Mouse (Mus musculus) spleen, embryonic (tissue): Measurements from ENCODE around the gene Ywhab.

Experiments used
- CTCF ChIA-PET: fragments of 350-600 bp; sonication (Branson Sonifier 250); formaldehyde crosslinking; loops from one replicate; lab custom pipeline; 2022; lab: Charles Lee

Gene Ywhab

GRCm38 (mm10) chr2:164007987-164008545 is 13.3 kb downstream of the Ywhab start:
- CTCF ChIA-PET, result interaction anchor here (0.6 kb wide), 2 partner anchors 85 to 1486 kb away, joined by 3 to 7 read pairs; no protein-coding TSS in a partner anchor

DNA sequence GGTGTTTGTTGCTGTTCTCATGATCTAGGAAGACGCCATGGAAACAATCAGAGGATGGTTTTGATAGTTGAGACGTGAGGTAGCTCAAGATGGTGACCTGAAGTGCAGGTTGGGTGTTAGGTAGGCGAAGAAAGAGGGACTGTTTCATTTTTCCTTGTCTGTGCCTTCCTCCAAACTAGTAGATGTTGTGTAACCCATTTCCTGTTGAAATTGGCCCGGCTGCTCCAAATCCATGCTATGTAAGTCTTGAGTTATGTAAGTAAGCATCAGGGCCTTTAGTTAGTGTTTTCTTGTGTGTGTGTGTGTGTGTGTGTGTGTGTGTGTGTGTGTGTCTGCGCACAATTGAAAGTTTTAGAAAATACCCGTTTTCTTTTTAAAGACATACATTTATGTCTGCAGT is 14.5 kb downstream of the Ywhab start:
- CTCF ChIA-PET, result no interaction called here

- CTCF ChIA-PET, result no interaction called here
Measured at GRCm38 (mm10) chr2:164010496-164010895, 15.7 kb downstream of the Ywhab start.

GRCm38 (mm10) chr2:164010944-164011343 is 16.2 kb downstream of the Ywhab start:
- CTCF ChIA-PET, result no interaction called here

DNA sequence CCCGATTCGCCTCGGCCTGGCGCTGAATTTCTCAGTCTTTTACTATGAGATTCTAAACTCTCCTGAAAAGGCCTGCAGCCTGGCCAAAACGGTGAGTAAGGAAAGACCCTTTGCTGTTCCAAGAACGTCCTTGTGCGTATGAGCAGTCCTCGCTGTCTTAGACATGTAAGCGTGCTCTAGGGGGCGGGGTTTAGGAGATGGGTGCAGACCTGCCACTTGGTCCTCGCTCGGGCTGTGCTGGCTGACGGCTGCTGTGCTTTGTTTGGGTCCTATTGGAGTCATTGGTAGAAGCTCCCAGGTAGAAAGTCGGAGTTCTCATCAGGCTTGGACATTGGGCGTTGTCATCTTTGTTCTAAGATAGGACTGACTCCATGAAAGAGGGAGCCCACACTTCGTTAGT is 20.5 kb downstream of the Ywhab start:
- CTCF ChIA-PET, result no interaction called here

GRCm38 (mm10) chr2:164018910-164019309 is 24.1 kb downstream of the Ywhab start:
- CTCF ChIA-PET, result no interaction called here

GRCm38 (mm10) chr2:164019943-164020342 is 25.2 kb downstream of the Ywhab start:
- CTCF ChIA-PET, result no interaction called here

DNA sequence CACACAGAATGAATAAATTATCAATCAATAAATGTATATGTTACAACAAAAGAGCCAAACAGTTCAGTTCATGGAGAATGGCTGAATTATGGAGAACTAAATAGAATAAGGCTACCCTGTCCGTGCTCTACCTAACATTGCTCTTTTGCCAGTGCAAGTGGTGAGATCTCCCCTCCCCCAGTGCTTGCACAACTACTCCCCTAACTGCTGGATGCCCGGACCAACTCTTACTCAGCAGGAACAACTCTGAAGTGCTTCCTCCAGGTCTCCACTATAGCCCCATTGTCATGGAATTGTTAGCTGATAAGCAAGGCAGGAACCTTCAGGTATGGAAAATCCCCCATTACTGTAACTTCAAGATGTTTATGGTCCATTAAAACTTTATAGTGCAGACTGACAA is 27.3 kb downstream of the Ywhab start:
- CTCF ChIA-PET, result no interaction called here

DNA sequence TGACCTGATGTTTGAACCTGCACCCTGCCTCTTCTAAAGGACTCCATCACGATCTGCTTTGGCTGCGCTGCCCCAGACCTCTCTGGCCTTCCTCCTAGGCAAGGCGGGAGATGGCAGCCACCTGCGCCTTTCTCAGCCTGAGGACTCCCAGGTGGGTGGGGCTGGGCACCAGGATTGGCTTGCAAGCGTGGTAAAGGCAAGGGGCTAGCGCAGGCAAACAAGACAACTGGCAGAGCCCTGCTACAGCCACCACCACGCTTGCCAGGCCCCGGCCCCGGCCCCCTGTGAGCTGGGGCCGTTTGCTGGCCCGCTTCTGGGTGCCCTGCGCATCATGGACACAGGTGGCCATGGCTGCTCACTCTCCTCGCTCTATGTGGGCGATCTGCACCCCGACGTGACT is 30.4 kb downstream of the Ywhab start, which contains the start of gene Pabpc1l:
Gene Pabpc1l (plus strand): TSS at position 301 of the 400 bp plus-strand sequence.
- CTCF ChIA-PET, result no interaction called here

DNA sequence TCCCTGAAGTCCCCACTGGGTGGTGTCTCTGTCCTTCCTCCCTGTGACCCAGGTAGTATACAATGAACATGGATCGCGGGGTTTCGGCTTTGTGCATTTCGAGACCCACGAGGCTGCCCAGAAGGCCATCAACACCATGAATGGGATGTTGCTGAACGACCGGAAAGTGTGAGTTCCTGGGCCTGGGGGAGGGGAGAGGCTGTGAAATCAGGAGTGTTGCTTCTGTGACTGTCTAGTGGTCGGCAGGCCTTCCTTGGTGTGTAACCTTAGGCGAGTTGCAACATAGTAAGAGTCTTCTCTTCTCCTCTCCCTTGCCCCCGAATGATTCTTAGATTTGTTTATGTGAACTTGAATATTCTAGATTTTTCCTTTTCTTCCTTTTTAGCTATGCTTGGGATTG is 36.4 kb downstream of the Ywhab start:
- CTCF ChIA-PET, result no interaction called here

- CTCF ChIA-PET, result no interaction called here
Measured at GRCm38 (mm10) chr2:164032973-164033372, 38.2 kb downstream of the Ywhab start.

GRCm38 (mm10) chr2:164036520-164037019 is 41.8 kb downstream of the Ywhab start:
- CTCF ChIA-PET, result interaction anchor here (0.8 kb wide), 1 partner anchor 27 kb away, joined by 3 read pairs; no protein-coding TSS in a partner anchor

DNA sequence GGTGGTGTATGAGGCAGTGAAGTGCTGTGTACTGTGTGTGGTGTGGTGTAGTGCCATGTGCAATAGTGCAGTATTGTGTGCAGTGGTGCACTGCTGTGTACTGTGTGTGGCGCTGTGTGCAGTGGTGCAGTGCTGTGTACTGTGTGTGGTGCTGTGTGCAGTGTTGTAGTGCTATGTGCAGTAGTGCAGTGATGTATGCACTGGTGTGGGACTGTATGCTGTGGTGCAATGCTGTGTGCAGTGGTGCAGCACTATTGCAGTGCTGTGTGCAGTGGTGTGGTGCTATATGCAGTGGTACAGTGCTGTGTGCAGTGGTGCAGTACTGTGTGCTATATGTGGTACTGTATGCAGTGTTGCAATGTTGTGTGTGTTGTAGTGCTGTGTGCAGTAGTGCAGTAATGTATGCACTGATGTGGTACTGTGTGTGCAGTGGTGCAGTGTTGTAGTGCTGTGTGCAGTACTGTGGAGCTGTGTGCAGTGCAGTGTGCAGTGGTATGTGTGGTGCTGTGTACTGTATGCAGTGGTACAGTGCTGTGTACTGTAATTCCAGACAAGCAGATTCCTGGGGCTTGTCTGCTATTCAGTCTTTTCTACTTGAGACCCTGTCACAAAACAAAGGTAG is 43.8 kb downstream of the Ywhab start:
- CTCF ChIA-PET, result no interaction called here

GRCm38 (mm10) chr2:164040949-164041348 is 46.2 kb downstream of the Ywhab start:
- CTCF ChIA-PET, result no interaction called here

- CTCF ChIA-PET, result no interaction called here
Measured at GRCm38 (mm10) chr2:164041523-164041922, 46.8 kb downstream of the Ywhab start.

GRCm38 (mm10) chr2:164047197-164047690 is 52.5 kb downstream of the Ywhab start:
- CTCF ChIA-PET, result interaction anchor here (0.5 kb wide), 1 partner anchor 44 kb away, joined by 4 read pairs; no protein-coding TSS in a partner anchor

DNA sequence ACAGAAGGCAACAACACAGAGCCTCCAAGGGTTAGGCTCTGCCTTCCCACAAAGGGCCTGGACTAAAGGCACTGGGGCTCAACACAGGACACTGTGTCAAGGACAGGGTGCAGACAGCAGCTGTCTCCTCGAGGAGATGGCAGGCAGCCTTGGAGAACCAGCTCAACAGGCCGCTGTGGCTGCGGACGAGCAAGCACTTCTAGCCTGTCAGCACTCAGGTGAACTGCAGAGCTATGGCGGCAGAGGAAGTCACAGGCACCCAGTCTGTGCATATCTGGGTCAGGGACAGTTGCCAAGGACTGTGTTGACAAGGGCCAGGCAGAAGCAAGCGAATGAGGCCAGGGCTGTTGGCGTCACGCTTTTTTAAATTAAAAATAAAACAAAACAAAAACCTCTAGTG is 59.0 kb downstream of the Ywhab start:
- CTCF ChIA-PET, result interaction anchor here (0.6 kb wide), 1 partner anchor 19 kb away, joined by 6 read pairs; no protein-coding TSS in a partner anchor

GRCm38 (mm10) chr2:164054671-164055070 is 59.9 kb downstream of the Ywhab start:
- CTCF ChIA-PET, result no interaction called here

GRCm38 (mm10) chr2:164059634-164060235 is 65.0 kb downstream of the Ywhab start:
- CTCF ChIA-PET, result interaction anchor here (0.6 kb wide), 1 partner anchor 49 kb away, joined by 3 read pairs; no protein-coding TSS in a partner anchor
